Mouse (Mus musculus) cerebellum, adult 2 months (tissue): ENCODE results near the gene Mxra7. TPM values are rescaled to one million over a fixed set of nuclear protein-coding genes. Genes with fewer than 3 reads are reported as not detected.

ENCODE experiments used
- DNase-seq, 2 experiments: peaks; one replicate each; pipeline ENCODE4 v3.0.0; 2021
- H3K27ac ChIP-seq: fragments of 200-500 bp; 2 replicates; pipeline ENCODE4 v1.5.1; 2012; ENCODE audit warnings: low read length, control low read depth, inconsistent platforms; ENCODE audit not compliant: insufficient read depth
- H3K27me3 ChIP-seq: fragments of 200-500 bp; 2 replicates; pipeline ENCODE4 v1.6.1; 2012; ENCODE audit warnings: inconsistent platforms, mild to moderate bottlenecking, low read length, moderate library complexity; ENCODE audit not compliant: control insufficient read depth, insufficient read depth
- H3K4me1 ChIP-seq: fragments of 200-500 bp; 2 replicates; pipeline ENCODE4 v1.6.1; 2011; ENCODE audit warnings: low read length; ENCODE audit not compliant: control insufficient read depth, insufficient read depth
- H3K4me3 ChIP-seq: fragments of 200-500 bp; replicated peaks from 2 replicates; pipeline ENCODE3; 2011; ENCODE audit warnings: mild to moderate bottlenecking, low read depth, low read length, control low read depth; ENCODE audit not compliant: insufficient read depth
- CTCF ChIP-seq: fragments of 200-500 bp; IDR thresholded peaks from 2 replicates; pipeline ENCODE4 v1.5.1; 2011; ENCODE audit warnings: low read depth, mild to moderate bottlenecking, control low read depth, low read length, moderate library complexity, borderline replicate concordance; ENCODE audit not compliant: insufficient read depth
- POLR2A ChIP-seq: fragments of 200-500 bp; IDR thresholded peaks from 2 replicates; pipeline ENCODE4 v1.6.1; 2011; ENCODE audit warnings: low read length, control low read depth, borderline replicate concordance; ENCODE audit not compliant: insufficient read depth
- WGBS: fragments of 180-500 bp; shearing (Covaris S2); methylation state at CpG from one replicate; pipeline ENCODE4 v1.1.7; 2018; 5-methylcytosine and 5-hydroxymethylcytosine counted together
- polyA plus RNA-seq: library from polyadenylated mRNA; depleted of rRNA; stranded (reverse); fragments of >200 nt; gene quantifications from 2 replicates; pipeline ENCODE4 v1.2.3, GENCODE M21; 2012; rRNA removed

The Mxra7 gene
- polyA plus RNA-seq: 18.1 and 20.9 TPM in 2 replicates

GRCm38 (mm10) chr11:116827534-116828165 lies at the start of gene Mxra7:
Gene Mxra7, minus strand, starts transcription at chr11:116828046.
- peak; percentile 68 to 77 for DNase-seq
- peak within 1 kb of the TSS; percentile 23; the same call in 1 of the 2 replicates for H3K27ac ChIP-seq
- TF ChIP-seq POLR2A (0 out of 2 replicates have a peak, but pooled peaks have one; percentile 21), CTCF (no peak)
- peak within 1 kb of the TSS; percentile 52 for H3K4me3 ChIP-seq
- 2% methylated on average over 70 of the region's 71 CpGs for WGBS
- H3K4me1 ChIP-seq: peaks cover 5% of the 10 kb centered on the region; the same call in 1 of the 2 replicates
- H3K27me3 ChIP-seq: no peaks in the 10 kb centered on the region

GRCm38 (mm10) chr11:116873987-116874386 lies 46.1 kb upstream of the Mxra7 start:
- H3K4me1 ChIP-seq: peaks cover 3% of the 10 kb centered on the region; the same call in 1 of the 2 replicates
- no peaks in the 10 kb centered on the region; the same call in 1 of the 2 replicates for H3K27me3 ChIP-seq
- no peak overlapping the region for H3K4me3 ChIP-seq
- TF ChIP-seq POLR2A (no peak), CTCF (no peak)
- no peak for DNase-seq
- WGBS: 71% methylated on average over 20 of the region's 20 CpGs
- no peak overlapping the region for H3K27ac ChIP-seq

DNA sequence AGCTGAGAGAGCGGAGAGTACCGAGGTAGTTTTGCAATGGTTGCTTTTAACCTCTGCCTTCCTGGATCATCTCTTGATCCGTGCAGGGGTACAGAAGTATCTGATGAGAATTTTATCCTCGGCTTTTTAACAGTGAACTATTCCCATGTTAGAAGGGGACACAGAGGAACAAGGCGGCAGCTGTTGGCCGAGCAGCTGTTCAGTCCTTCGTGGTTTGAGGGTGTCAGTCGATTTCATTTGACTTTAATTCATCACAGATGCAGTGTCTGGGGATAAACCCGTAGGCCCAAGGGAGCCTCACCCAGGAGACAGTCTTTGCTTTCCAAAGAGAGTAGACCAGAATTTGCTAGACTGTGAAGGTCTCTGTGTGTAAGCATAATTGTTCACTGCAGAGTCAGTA lies 43.7 kb upstream of the Mxra7 start:
- Histone ChIP-seq H3K27ac (no peak overlapping the region), H3K4me3 (no peak overlapping the region), H3K27me3 (no peaks in the 10 kb centered on the region; the same call in 1 of the 2 replicates), H3K4me1 (no peaks in the 10 kb centered on the region)
- 82% methylated on average over 9 of the region's 9 CpGs for WGBS
- TF ChIP-seq POLR2A: no peak
- TF ChIP-seq CTCF: no peak
- no peak for DNase-seq

GRCm38 (mm10) chr11:116869641-116870040 lies 41.8 kb upstream of the Mxra7 start:
- DNase-seq: no peak
- WGBS: 87% methylated on average over 4 of the region's 4 CpGs
- Histone ChIP-seq H3K27me3 (no peaks in the 10 kb centered on the region), H3K27ac (no peak overlapping the region), H3K4me1 (no peaks in the 10 kb centered on the region), H3K4me3 (no peak overlapping the region)
- TF ChIP-seq CTCF (no peak), POLR2A (no peak)

DNA sequence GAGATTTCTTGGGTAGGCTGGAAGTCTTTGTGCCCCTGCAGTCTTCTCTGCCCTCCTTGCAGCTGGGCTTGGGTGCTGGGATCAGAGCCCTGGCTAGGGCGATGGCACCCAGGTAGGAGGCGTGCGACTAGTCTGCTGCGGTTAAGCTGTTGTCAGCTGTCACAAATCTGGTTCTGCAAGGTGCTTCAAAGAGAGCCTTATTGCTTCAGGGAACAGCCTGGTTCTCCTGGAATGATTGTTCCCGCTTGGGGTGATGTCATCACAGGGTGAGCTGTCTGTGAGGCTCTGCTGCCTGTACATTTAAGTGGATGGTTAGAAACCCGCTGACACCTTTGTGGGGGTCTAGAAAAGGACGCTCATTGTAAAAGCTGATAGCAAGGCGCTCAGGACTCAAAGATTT lies 41.4 kb upstream of the Mxra7 start:
- TF ChIP-seq CTCF: no peak
- TF ChIP-seq POLR2A: no peak
- DNase-seq: no peak
- Histone ChIP-seq H3K4me3 (no peak overlapping the region), H3K27me3 (no peaks in the 10 kb centered on the region), H3K27ac (no peak overlapping the region), H3K4me1 (no peaks in the 10 kb centered on the region)
- 95% methylated on average over 8 of the region's 8 CpGs for WGBS

DNA sequence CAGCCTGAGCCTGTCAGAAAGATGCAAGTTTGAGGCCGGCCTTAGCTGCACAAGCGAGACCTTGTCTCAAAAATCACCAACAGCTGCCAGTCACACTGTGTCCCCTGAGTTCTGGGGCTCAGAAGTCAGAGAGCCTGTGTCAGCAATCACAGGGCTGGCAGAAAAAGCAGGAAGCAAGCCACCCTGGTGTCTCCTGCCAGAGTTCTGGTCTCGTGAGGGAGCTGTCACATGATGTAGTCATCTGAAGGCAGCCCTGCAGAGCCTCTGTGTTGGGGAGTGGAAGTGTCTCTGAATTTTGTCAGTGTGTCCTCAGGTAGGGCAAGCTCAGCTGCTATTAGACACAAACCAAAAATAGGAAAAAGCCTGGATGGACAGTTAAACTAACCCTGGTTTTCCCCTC lies 40.3 kb upstream of the Mxra7 start:
- Histone ChIP-seq H3K4me3 (no peak overlapping the region), H3K4me1 (no peaks in the 10 kb centered on the region), H3K27ac (no peak overlapping the region), H3K27me3 (no peaks in the 10 kb centered on the region)
- TF ChIP-seq CTCF (no peak), POLR2A (no peak)
- 61% methylated on average over 3 of the region's 3 CpGs for WGBS
- DNase-seq: no peak

DNA sequence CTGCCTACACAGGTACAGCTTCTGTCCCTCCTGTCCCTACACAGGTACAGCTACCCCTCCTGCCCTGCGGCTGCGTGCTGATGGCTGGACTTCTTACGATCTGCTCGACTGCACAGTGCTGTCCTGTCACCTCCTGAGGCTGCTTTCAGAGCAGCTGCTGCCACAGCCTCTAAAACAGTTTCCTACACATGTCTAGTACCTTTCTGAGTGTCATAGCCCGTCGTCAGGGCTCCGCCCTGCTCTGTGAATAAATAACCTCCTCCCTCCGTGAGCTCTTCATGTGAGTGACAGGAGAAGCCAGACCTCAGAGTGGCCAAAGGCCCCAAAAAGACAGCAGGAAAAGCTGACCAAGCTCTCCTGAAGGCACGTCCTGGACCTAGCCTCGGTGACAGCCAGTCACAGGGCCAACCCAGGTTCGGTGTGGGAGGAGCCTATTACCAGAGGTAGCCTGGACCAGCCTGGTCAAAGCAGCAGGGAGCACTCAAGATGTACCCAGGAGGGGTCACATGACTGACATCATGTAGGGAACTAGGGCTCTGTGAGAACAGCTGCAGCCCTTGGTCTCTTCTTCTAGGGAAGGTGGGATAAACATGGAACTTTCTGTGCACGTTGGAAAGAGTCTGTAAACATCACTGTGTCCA lies 38.2 kb upstream of the Mxra7 start:
- no peak overlapping the region for H3K27ac ChIP-seq
- no peak for DNase-seq
- H3K27me3 ChIP-seq: no peaks in the 10 kb centered on the region
- no peak overlapping the region for H3K4me3 ChIP-seq
- TF ChIP-seq CTCF (no peak), POLR2A (no peak)
- 76% methylated on average over 12 of the region's 12 CpGs for WGBS
- H3K4me1 ChIP-seq: no peaks in the 10 kb centered on the region

- 78% methylated on average over 10 of the region's 10 CpGs for WGBS
- Histone ChIP-seq H3K27ac (no peak overlapping the region), H3K4me1 (no peaks in the 10 kb centered on the region), H3K4me3 (no peak overlapping the region), H3K27me3 (no peaks in the 10 kb centered on the region)
- TF ChIP-seq POLR2A (no peak), CTCF (no peak)
- no peak for DNase-seq
These were observed 36.6 kb upstream of the Mxra7 start for GRCm38 (mm10) chr11:116864444-116864843.
